Mouse (Mus musculus): ENCODE measurements around the gene Try10. TPM values are rescaled to one million over a fixed set of nuclear protein-coding genes. Genes with fewer than 3 reads are reported as not detected.

The Try10 gene
- polyA plus RNA-seq (2015; fragmentation: Nextera tagmentation; extraction: Ambion mirVana): not detected in 2 replicates

GRCm38 (mm10) chr6:41353932-41354331, at the start of gene Try10:
Try10 (plus strand) TSS chr6:41354105.

GRCm38 (mm10) chr6:41316741-41317140, 37.2 kb upstream of the Try10 start, which contains the start of gene Try5:
Try5 (minus strand) TSS chr6:41316841.

GRCm38 (mm10) chr6:41377578-41377977, 23.7 kb downstream of the Try10 start, which contains the start of gene Prss3:
Prss3 (minus strand) TSS chr6:41377678.

GRCm38 (mm10) chr6:41392056-41392455, 38.2 kb downstream of the Try10 start, which contains the start of gene Gm5771:
Gm5771 (plus strand) TSS chr6:41392356.

Other genes starting within 250 kb of the Try10 start
- gene Try4, start 51.8 kb upstream of the Try10 start, polyA plus RNA-seq (2015; fragmentation: Nextera tagmentation; extraction: Ambion mirVana): not detected in 2 replicates
- gene Try5, start 37.3 kb upstream of the Try10 start, polyA plus RNA-seq (2015; fragmentation: Nextera tagmentation; extraction: Ambion mirVana): not detected in 2 replicates
- gene Prss3, start 23.6 kb downstream of the Try10 start, polyA plus RNA-seq (2015; fragmentation: Nextera tagmentation; extraction: Ambion mirVana): not detected in 2 replicates
- not detected in 2 replicates for gene Gm5771, start 38.3 kb downstream of the Try10 start, polyA plus RNA-seq (2015; fragmentation: Nextera tagmentation; extraction: Ambion mirVana)
- gene Gm10334, start 92.0 kb downstream of the Try10 start, polyA plus RNA-seq (2015; fragmentation: Nextera tagmentation; extraction: Ambion mirVana): not detected in 2 replicates
- gene Prss1, start 104.8 kb downstream of the Try10 start, polyA plus RNA-seq (2015; fragmentation: Nextera tagmentation; extraction: Ambion mirVana): not detected in 2 replicates
- not detected in 2 replicates for gene Prss2, start 167.7 kb downstream of the Try10 start, polyA plus RNA-seq (2015; fragmentation: Nextera tagmentation; extraction: Ambion mirVana)